Comparison of ENCODE assay signal across 8 mouse cellular contexts in the genomic region with DNA sequence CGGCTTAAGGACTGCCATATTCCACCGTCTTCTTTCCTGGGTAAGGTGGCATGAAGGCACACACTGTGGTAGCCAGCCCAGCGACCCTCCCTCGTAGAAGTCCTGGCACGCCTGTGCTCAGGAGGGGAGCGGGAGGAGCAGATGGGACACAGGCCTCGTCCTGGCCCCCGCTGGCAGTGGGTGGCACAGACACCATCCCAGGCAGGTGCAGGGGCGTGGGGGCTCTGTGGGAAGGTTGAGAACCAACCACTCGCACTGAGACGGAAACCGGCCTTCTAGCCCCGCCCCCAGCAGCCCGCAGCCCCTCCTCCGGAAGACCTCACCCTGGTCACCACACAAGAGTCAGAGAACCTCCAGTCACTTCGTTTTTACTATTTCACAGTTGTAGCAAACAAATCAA. TPM values are rescaled to one million over a fixed set of nuclear protein-coding genes. Genes with fewer than 3 reads are reported as not detected.
DNase-seq lines count a peak whose midpoint lies in the region; ATAC-seq and TF ChIP-seq lines count a peak whose summit lies in the region.

No protein-coding gene starts in this region.

- WGBS in embryonic facial prominence, embryonic 14.5 days = 10% methylated on average over 15 of the region's 16 CpGs
- 11% methylated on average over 16 of the region's 16 CpGs for WGBS in hindbrain, embryonic 15.5 days
- 11% methylated on average over 16 of the region's 16 CpGs for WGBS in liver, postnatal 0 days (ENCODE audit: insufficient replicate concordance)

- H3K9ac ChIP-seq in embryonic facial prominence, embryonic 14.5 days (ENCODE audit: low read depth, low read length) = peak overlapping the region; percentile 58
- H3K9ac ChIP-seq in hindbrain, embryonic 15.5 days = peak overlapping the region; percentile 37
- H3K9ac ChIP-seq in liver, postnatal 0 days (replicated peaks) = peak overlapping the region; percentile 71

- no peak for TF ChIP-seq CTCF in E14TG2a.4 (conservative IDR thresholded peaks at IDR 0.05; ENCODE audit: low read length)
- TF ChIP-seq CTCF in liver, postnatal 0 days (IDR thresholded peaks at IDR 0.05; ENCODE audit: low read depth) = no peak

- peaks cover 75% of the 10 kb centered on the region for H3K4me1 ChIP-seq in E14TG2a.4 (replicated peaks; ENCODE audit: low read depth, low read length)
- peaks cover 6% of the 10 kb centered on the region; the same call in 1 of the 2 replicates for H3K4me1 ChIP-seq in embryonic facial prominence, embryonic 14.5 days (ENCODE audit: control insufficient read depth, insufficient read depth, low read length)
- peaks cover 16% of the 10 kb centered on the region for H3K4me1 ChIP-seq in hindbrain, embryonic 15.5 days (replicated peaks)
- peaks cover 31% of the 10 kb centered on the region for H3K4me1 ChIP-seq in liver, postnatal 0 days (ENCODE audit: insufficient read depth)

- peak overlapping the region; percentile 46 for H3K4me2 ChIP-seq in embryonic facial prominence, embryonic 14.5 days (ENCODE audit: low read depth, low read length)
- peak overlapping the region; percentile 53 for H3K4me2 ChIP-seq in hindbrain, embryonic 15.5 days
- peak overlapping the region; percentile 77 for H3K4me2 ChIP-seq in liver, postnatal 0 days (ENCODE audit: low read depth, low read length)

- no peak for ATAC-seq in embryonic facial prominence, embryonic 14.5 days (ENCODE audit: low read depth)
- ATAC-seq in hindbrain, embryonic 15.5 days (ENCODE audit: low FRiP score, low read depth) = peak; percentile 31; the same call in 1 of the 2 replicates
- peak; percentile 13 for ATAC-seq in liver, postnatal 0 days

- peaks cover 44% of the 10 kb centered on the region for H3K36me3 ChIP-seq in E14TG2a.4 (ENCODE audit: insufficient read depth, low read length)
- H3K36me3 ChIP-seq in embryonic facial prominence, embryonic 14.5 days (ENCODE audit: control insufficient read depth, insufficient read depth, low read length) = peaks cover 42% of the 10 kb centered on the region
- H3K36me3 ChIP-seq in hindbrain, embryonic 15.5 days = peaks cover 29% of the 10 kb centered on the region
- peaks cover 43% of the 10 kb centered on the region for H3K36me3 ChIP-seq in liver, postnatal 0 days (replicated peaks; ENCODE audit: insufficient read depth, low read length)

- H3K9me3 ChIP-seq in E14TG2a.4 (ENCODE audit: low read length) = no peaks in the 10 kb centered on the region
- no peaks in the 10 kb centered on the region for H3K9me3 ChIP-seq in embryonic facial prominence, embryonic 14.5 days (ENCODE audit: control insufficient read depth, low read length)
- H3K9me3 ChIP-seq in hindbrain, embryonic 15.5 days = no peaks in the 10 kb centered on the region
- no peaks in the 10 kb centered on the region for H3K9me3 ChIP-seq in liver, postnatal 0 days (ENCODE audit: low read length)

- TF ChIP-seq EP300 in liver, postnatal 0 days (IDR thresholded peaks at IDR 0.05; ENCODE audit: low read depth) = no peak

- DNase-seq in 416B (ENCODE audit: low read depth) = peak; percentile 90
- DNase-seq in embryonic facial prominence, embryonic 14.5 days (ENCODE audit: low spot score) = peak; percentile 36
- DNase-seq in liver, postnatal 0 days = peak; percentile 82
- peak; percentile 67 for DNase-seq in neural tube, embryonic 10.5 days (ENCODE audit: extremely low spot score, low spot score)
- DNase-seq in thymus, postnatal 36 days = peak; percentile 94 to 95
- DNase-seq in left cerebral cortex, adult 18-20 months (ENCODE audit: low spot score in 2 of 2) = no peak

- peak overlapping the region; percentile 76 for H3K4me3 ChIP-seq in E14TG2a.4 (replicated peaks; ENCODE audit: low read length)
- H3K4me3 ChIP-seq in embryonic facial prominence, embryonic 14.5 days (ENCODE audit: low read depth, low read length) = peak overlapping the region; percentile 21
- peak overlapping the region; percentile 28 for H3K4me3 ChIP-seq in hindbrain, embryonic 15.5 days
- H3K4me3 ChIP-seq in liver, postnatal 0 days (ENCODE audit: low read depth, low read length) = peak overlapping the region; percentile 59

- H3K27me3 ChIP-seq in E14TG2a.4 (ENCODE audit: insufficient read depth, low read length) = no peaks in the 10 kb centered on the region
- H3K27me3 ChIP-seq in embryonic facial prominence, embryonic 14.5 days (replicated peaks; ENCODE audit: control insufficient read depth, insufficient read depth, low read length) = no peaks in the 10 kb centered on the region
- no peaks in the 10 kb centered on the region for H3K27me3 ChIP-seq in hindbrain, embryonic 15.5 days
- no peaks in the 10 kb centered on the region for H3K27me3 ChIP-seq in liver, postnatal 0 days (ENCODE audit: insufficient read depth, low read length)

- peak overlapping the region; percentile 58; the same call in 1 of the 2 replicates for H3K27ac ChIP-seq in embryonic facial prominence, embryonic 14.5 days (replicated peaks; ENCODE audit: low read depth, low read length)
- 0 out of 2 replicates have a peak overlapping the region, but pooled peaks have one; percentile 38 for H3K27ac ChIP-seq in hindbrain, embryonic 15.5 days (replicated peaks)
- peak overlapping the region; percentile 95 for H3K27ac ChIP-seq in liver, postnatal 0 days (ENCODE audit: low read depth)

RNA-seq across cellular contexts. Expression of gene Unc13d, which starts 0.5 kb away (rescaled TPM):
- 2.0 and 2.6 TPM in 2 replicates for polyA plus RNA-seq in embryonic facial prominence, embryonic 14.5 days (2014; fragmentation: Nextera tagmentation; extraction: Ambion mirVana)
- 1.0 and 1.6 TPM in 2 replicates for polyA plus RNA-seq in hindbrain, embryonic 15.5 days (2015; fragmentation: Nextera tagmentation; extraction: Ambion mirVana)
- 6.1 and 6.9 TPM in 2 replicates for polyA plus RNA-seq in liver, postnatal 0 days (2015; fragmentation: Nextera tagmentation; extraction: Ambion mirVana)
- total RNA-seq in left cerebral cortex, adult 18-20 months (2021) = 1 to 10 TPM; 1.8 to 2.7 TPM

RNA-seq across cellular contexts. Expression of gene Wbp2, which starts 8.6 kb away (rescaled TPM):
- 69.0 and 74.9 TPM in 2 replicates for polyA plus RNA-seq in embryonic facial prominence, embryonic 14.5 days (2014; fragmentation: Nextera tagmentation; extraction: Ambion mirVana)
- polyA plus RNA-seq in hindbrain, embryonic 15.5 days (2015; fragmentation: Nextera tagmentation; extraction: Ambion mirVana) = 149 and 196 TPM in 2 replicates
- polyA plus RNA-seq in liver, postnatal 0 days (2015; fragmentation: Nextera tagmentation; extraction: Ambion mirVana) = 63.3 and 65.0 TPM in 2 replicates
- 100 to 1,000 TPM; 464 to 477 TPM for total RNA-seq in left cerebral cortex, adult 18-20 months (2021)

RNA-seq across cellular contexts. Expression of gene Unk, which starts 48.1 kb away (rescaled TPM):
- polyA plus RNA-seq in embryonic facial prominence, embryonic 14.5 days (2014; fragmentation: Nextera tagmentation; extraction: Ambion mirVana) = 25.1 and 30.3 TPM in 2 replicates
- polyA plus RNA-seq in hindbrain, embryonic 15.5 days (2015; fragmentation: Nextera tagmentation; extraction: Ambion mirVana) = 32.1 and 37.0 TPM in 2 replicates
- 3.9 and 5.1 TPM in 2 replicates for polyA plus RNA-seq in liver, postnatal 0 days (2015; fragmentation: Nextera tagmentation; extraction: Ambion mirVana)
- total RNA-seq in left cerebral cortex, adult 18-20 months (2021) = 10 to 100 TPM; 21.8 to 22.3 TPM

RNA-seq across cellular contexts. Expression of gene Trim47, which starts 48.8 kb away (rescaled TPM):
- 25.6 and 29.0 TPM in 2 replicates for polyA plus RNA-seq in embryonic facial prominence, embryonic 14.5 days (2014; fragmentation: Nextera tagmentation; extraction: Ambion mirVana)
- polyA plus RNA-seq in hindbrain, embryonic 15.5 days (2015; fragmentation: Nextera tagmentation; extraction: Ambion mirVana) = 10.9 and 11.6 TPM in 2 replicates
- 5.7 and 7.4 TPM in 2 replicates for polyA plus RNA-seq in liver, postnatal 0 days (2015; fragmentation: Nextera tagmentation; extraction: Ambion mirVana)
- total RNA-seq in left cerebral cortex, adult 18-20 months (2021) = 1 to 10 TPM; 7.3 to 7.9 TPM

RNA-seq across cellular contexts. Expression of gene H3f3b, which starts 50.5 kb away (rescaled TPM):
- 1,358 and 1,723 TPM in 2 replicates for polyA plus RNA-seq in embryonic facial prominence, embryonic 14.5 days (2014; fragmentation: Nextera tagmentation; extraction: Ambion mirVana)
- 1,686 and 1,716 TPM in 2 replicates for polyA plus RNA-seq in hindbrain, embryonic 15.5 days (2015; fragmentation: Nextera tagmentation; extraction: Ambion mirVana)
- 647 and 656 TPM in 2 replicates for polyA plus RNA-seq in liver, postnatal 0 days (2015; fragmentation: Nextera tagmentation; extraction: Ambion mirVana)
- 100 to 1,000 TPM; 246 to 269 TPM for total RNA-seq in left cerebral cortex, adult 18-20 months (2021)

Comparison
In these comparisons a context has a peak if more than half of its experiments do, and no peak if none do; other contexts are left out.
1. DNase-seq: peak in 416B (single experiment), embryonic facial prominence, embryonic 14.5 days (single experiment), liver, postnatal 0 days (single experiment), neural tube, embryonic 10.5 days (single experiment) and thymus, postnatal 36 days (2 of 2); none in left cerebral cortex, adult 18-20 months (0 of 2).
2. H3K4me3 ChIP-seq: peak in every context shown above with its lines; median percentile 76 in E14TG2a.4; 59 in liver, postnatal 0 days; 28 in hindbrain, embryonic 15.5 days; 21 in embryonic facial prominence, embryonic 14.5 days.
3. H3K27ac ChIP-seq: peak in every context shown above with its lines; median percentile 95 in liver, postnatal 0 days; 58 in embryonic facial prominence, embryonic 14.5 days; 38 in hindbrain, embryonic 15.5 days.
4. Peak in every context shown above with its lines, with median percentiles within 50 percentile points of each other: H3K4me2 ChIP-seq and H3K9ac ChIP-seq.